Mouse (Mus musculus) frontal cortex, postnatal 14 days (tissue): ENCODE results near the gene Olfr993.

Source experiments
- DNase-seq, 2 experiments: peaks; one replicate each; pipeline ENCODE4 v3.0.0; 2022; ENCODE audit warnings: low spot score in 2 of 2

Olfr993 gene

DNA sequence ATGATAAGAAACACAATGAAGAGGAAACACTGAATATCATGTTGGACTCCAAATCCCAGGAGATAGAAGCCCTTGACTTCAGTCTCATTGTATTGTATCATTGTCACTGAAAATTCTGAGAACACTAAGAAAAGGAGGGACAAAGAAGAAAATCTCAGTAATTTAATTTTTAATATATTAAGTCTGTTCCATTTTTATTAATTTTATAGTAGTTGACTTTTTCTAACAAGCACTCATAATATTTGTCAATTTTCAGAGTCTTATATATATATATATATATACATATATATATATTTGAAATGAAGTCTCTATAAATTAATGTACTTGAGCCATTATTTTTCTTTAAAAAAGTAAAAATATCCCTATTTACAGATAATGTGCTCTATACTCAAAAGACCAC lies at the start of gene Olfr993:
Gene Olfr993 (minus strand): TSS at position 101 of the 400 bp plus-strand sequence.
- DNase-seq = no peak

DNA sequence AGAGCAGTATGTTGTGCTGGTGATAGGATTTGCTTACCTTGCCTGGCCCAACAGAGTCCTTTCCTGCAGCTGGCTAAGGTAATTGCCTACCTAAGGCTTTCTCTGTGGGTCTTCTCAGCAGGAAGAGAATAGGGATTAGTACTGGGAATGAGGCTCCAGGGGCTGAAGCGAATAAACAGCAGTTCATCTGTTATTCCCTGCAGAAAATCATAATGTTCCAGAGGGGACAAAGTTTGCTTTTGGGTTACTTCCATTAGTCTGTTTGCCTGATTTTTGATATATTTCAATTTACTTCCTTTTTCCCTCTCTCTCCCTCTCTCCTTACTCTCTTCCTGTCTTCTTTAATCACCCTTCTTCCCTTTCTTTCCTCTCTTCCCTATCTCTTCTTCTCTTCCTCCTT lies 28.9 kb upstream of the Olfr993 start, which contains the start of gene Olfr995:
Gene Olfr995 (minus strand): TSS at position 101 of the 400 bp plus-strand sequence.
- DNase-seq = no peak

DNA sequence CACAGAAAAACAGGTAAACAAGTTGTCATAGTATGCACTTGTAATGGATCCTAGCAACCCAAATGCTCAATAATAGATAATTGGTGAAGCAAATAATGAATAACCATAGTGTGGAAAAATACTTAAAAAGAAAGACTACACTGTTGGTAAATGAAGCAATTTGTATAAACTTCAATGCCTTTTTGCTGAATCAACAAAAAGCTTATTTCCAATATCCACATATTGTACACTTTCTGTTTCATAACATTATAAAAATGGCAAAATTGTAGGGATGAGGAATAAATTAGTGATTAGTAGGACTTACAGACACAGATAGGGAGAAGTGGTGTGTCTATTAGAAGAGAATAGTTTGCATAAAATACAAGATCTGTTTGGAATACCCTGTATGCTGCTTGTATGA lies 27.9 kb upstream of the Olfr993 start:
- DNase-seq = no peak

DNA sequence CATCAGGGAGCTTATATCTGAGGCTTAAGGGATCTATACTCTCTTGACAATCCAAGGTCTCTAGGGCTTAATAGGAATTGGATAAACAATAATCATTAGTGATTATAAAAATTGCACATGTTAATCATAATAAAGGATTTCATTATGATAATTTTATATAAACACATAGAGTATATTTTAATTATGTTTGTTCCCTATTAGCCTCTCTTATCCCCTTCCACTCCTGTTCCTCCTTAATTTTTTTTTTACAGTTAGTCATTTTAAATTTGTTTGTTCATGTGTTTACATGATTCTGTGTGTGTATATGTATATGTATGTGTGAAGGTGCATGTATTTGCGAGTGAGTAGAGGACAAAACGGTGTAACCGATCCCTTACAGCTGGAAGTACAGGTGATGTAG lies 21.7 kb upstream of the Olfr993 start, which contains the start of gene Olfr994:
Gene Olfr994 (minus strand): TSS at position 101 of the 400 bp plus-strand sequence.
- DNase-seq = no peak

DNA sequence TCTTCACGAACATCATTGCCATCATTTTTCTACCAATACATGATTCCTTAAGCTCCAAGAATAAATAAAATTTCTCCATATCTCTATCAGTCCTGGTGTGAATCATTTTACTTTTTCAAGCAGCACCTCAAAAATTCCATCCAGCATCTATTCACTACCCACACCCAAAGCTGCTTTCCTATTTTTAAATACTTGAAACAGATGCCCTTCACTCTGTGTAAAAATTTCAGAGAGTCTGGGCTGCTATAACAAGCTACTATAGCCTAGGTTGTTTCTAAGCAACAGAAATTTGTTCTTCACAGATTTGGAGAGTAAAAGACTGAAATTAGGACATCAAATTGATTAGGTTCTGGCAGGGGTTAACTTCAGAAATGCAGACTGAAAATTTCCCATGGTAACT lies 11.2 kb upstream of the Olfr993 start:
- DNase-seq = no peak

DNA sequence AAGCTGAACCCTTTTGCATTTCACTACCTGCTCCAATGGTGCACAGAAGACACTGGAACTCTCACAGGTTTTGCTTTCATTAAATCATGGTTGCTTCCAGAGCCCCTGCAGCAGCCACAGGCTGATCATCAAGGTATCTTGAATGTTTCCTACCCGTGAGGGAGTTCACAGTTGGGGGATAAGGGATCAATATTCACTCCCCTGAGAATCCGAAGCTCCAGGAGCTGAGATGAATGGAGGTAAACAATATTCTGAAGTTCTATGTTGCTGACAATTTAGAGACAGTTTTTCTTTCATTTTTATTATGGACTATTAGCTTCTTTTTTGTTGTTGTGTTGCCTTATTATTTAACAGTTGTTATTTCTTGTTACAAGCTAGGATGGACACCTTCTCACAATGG lies 5.3 kb downstream of the Olfr993 start, which contains the start of gene Olfr992:
Gene Olfr992 (minus strand): TSS at position 101 of the 400 bp plus-strand sequence.
- DNase-seq = no peak
